Comparison of ENCODE assay signal across 20 mouse cellular contexts in genomic region chr3:144141786-144142185, GRCm38 (mm10).
A peak's percentile ranks its signal among the peaks of the same experiment; 100 is the strongest.
DNase-seq lines count a peak whose midpoint lies in the region; ATAC-seq and TF ChIP-seq lines count a peak whose summit lies in the region.
"Had no signal": no experiment of that assay in that cellular context is flagged by ENCODE, and none has a peak within 500 bp of the region (broad histone marks: within the 10 kb centered on the region; RNA-seq: fewer than 3 reads in every experiment).

No protein-coding gene starts in this region.

- no peaks in the 10 kb centered on the region for H3K9me3 ChIP-seq in forebrain, postnatal 0 days (ENCODE audit: low read length)
- H3K9me3 ChIP-seq in forebrain, embryonic 13.5 days (replicated peaks): no peaks in the 10 kb centered on the region
- H3K9me3 ChIP-seq: hindbrain, embryonic 15.5 days; midbrain, embryonic 12.5 days had no signal

- H3K9ac ChIP-seq in forebrain, postnatal 0 days: no peak overlapping the region
- no peak overlapping the region for H3K9ac ChIP-seq in forebrain, embryonic 13.5 days
- H3K9ac ChIP-seq: hindbrain, embryonic 15.5 days; midbrain, embryonic 12.5 days had no signal

- no peak overlapping the region for H3K27ac ChIP-seq in forebrain, postnatal 0 days (ENCODE audit: low read depth, low read length)
- H3K27ac ChIP-seq in forebrain, embryonic 13.5 days: no peak overlapping the region
- H3K27ac ChIP-seq: gastrocnemius, adult 2 months; hindbrain, embryonic 15.5 days; midbrain, embryonic 12.5 days had no signal

- no peak overlapping the region for H3K4me3 ChIP-seq in forebrain, postnatal 0 days (ENCODE audit: low read depth, low read length)
- H3K4me3 ChIP-seq in forebrain, embryonic 13.5 days: no peak overlapping the region
- H3K4me3 ChIP-seq: gastrocnemius, adult 2 months; hindbrain, embryonic 15.5 days; midbrain, embryonic 12.5 days; myocyte had no signal

- H3K4me1 ChIP-seq in forebrain, postnatal 0 days (ENCODE audit: insufficient read depth): no peaks in the 10 kb centered on the region
- no peaks in the 10 kb centered on the region; the same call in 1 of the 2 replicates for H3K4me1 ChIP-seq in forebrain, embryonic 13.5 days
- H3K4me1 ChIP-seq: hindbrain, embryonic 15.5 days; midbrain, embryonic 12.5 days had no signal

- H3K36me3 ChIP-seq in forebrain, postnatal 0 days (ENCODE audit: insufficient read depth): no peaks in the 10 kb centered on the region
- H3K36me3 ChIP-seq in forebrain, embryonic 13.5 days (ENCODE audit: poor library complexity, severe bottlenecking): no peaks in the 10 kb centered on the region
- H3K36me3 ChIP-seq: hindbrain, embryonic 15.5 days; midbrain, embryonic 12.5 days had no signal

- 0 out of 2 replicates have a peak, but pooled peaks have one; percentile 23 for ATAC-seq in forebrain, postnatal 0 days
- no peak for ATAC-seq in forebrain, embryonic 13.5 days
- ATAC-seq: intestine, postnatal 0 days; Patski had no signal

- DNase-seq in forebrain, postnatal 0 days: peak; percentile 20
- peak; percentile 9 for DNase-seq in retina, postnatal 1 day
- no peak for DNase-seq in retina, embryonic 14.5 days (ENCODE audit: low spot score)
- peak; percentile 21 to 38 for DNase-seq in layer of hippocampus, postnatal 10 days (ENCODE audit: low spot score in 2 of 2)
- DNase-seq in right cerebral cortex, postnatal 36 days (ENCODE audit: low spot score in 2 of 2): peak; percentile 9 to 11
- no peak for DNase-seq in embryo, embryonic 11 days
- DNase-seq in urinary bladder, postnatal 4 days (ENCODE audit: low spot score in 2 of 2): no peak
- DNase-seq: B cell, adult 2 months; cerebellum, adult 18-20 months; gastrocnemius, adult 2 months; heart, adult 18-20 months; kidney, postnatal 10 days; lung, adult 2 months; lung, postnatal 4 days had no signal

- H3K27me3 ChIP-seq in forebrain, postnatal 0 days (ENCODE audit: insufficient read depth, low read length): no peaks in the 10 kb centered on the region
- H3K27me3 ChIP-seq in forebrain, embryonic 13.5 days: no peaks in the 10 kb centered on the region
- H3K27me3 ChIP-seq: hindbrain, embryonic 15.5 days; midbrain, embryonic 12.5 days; Patski had no signal

- H3K4me2 ChIP-seq in forebrain, postnatal 0 days (ENCODE audit: low read depth): no peak overlapping the region
- H3K4me2 ChIP-seq in forebrain, embryonic 13.5 days: no peak overlapping the region
- H3K4me2 ChIP-seq: hindbrain, embryonic 15.5 days; midbrain, embryonic 12.5 days had no signal

- WGBS in forebrain, postnatal 0 days: 62% methylated on average over 8 of the region's 8 CpGs
- WGBS in forebrain, embryonic 13.5 days: 82% methylated on average over 8 of the region's 8 CpGs

- no peak for TF ChIP-seq CTCF in forebrain, postnatal 0 days (IDR thresholded peaks at IDR 0.05; ENCODE audit: low read depth)

Comparison
In these comparisons a context has a peak if more than half of its experiments do, and no peak if none do; other contexts are left out.
1. DNase-seq: peak in forebrain, postnatal 0 days (single experiment), retina, postnatal 1 day (single experiment), layer of hippocampus, postnatal 10 days (2 of 2) and right cerebral cortex, postnatal 36 days (2 of 2); none in retina, embryonic 14.5 days (single experiment), embryo, embryonic 11 days (single experiment) and urinary bladder, postnatal 4 days (0 of 2).